Mouse (Mus musculus) heart, embryonic 12.5 days (tissue): ENCODE results near the gene Rassf1. TPM values are rescaled to one million over a fixed set of nuclear protein-coding genes. Genes with fewer than 3 reads are reported as not detected.

Experiments
- ATAC-seq: fragments of 200-750 bp; cut with Nextera tagmentation; 2 replicates; pipeline ENCODE4 v1.8.0; 2017; ENCODE audit warnings: moderate TSS enrichment, moderate library complexity; ENCODE audit not compliant: insufficient number of reproducible peaks, low FRiP score
- H3K27ac ChIP-seq: fragments of 300-500 bp; sonication (generic); 2 replicates; pipeline ENCODE4 v1.5.1; 2016; ENCODE audit warnings: mild to moderate bottlenecking, moderate library complexity; ENCODE audit not compliant: poor library complexity, severe bottlenecking
- H3K27me3 ChIP-seq: fragments of 300-500 bp; sonication (generic); replicated peaks from 2 replicates; pipeline ENCODE4 v1.6.1; 2016; ENCODE audit warnings: mild to moderate bottlenecking, moderate library complexity
- H3K36me3 ChIP-seq: fragments of 300-500 bp; sonication (generic); 2 replicates; pipeline ENCODE4 v1.6.1; 2016; ENCODE audit warnings: mild to moderate bottlenecking, moderate library complexity
- H3K4me1 ChIP-seq: fragments of 300-500 bp; sonication (generic); replicated peaks from 2 replicates; pipeline ENCODE4 v1.6.1; 2016; ENCODE audit warnings: mild to moderate bottlenecking
- H3K4me2 ChIP-seq: fragments of 300-500 bp; sonication (generic); 2 replicates; pipeline ENCODE4 v1.6.1; 2016; ENCODE audit warnings: mild to moderate bottlenecking, moderate library complexity
- H3K4me3 ChIP-seq: fragments of 300-500 bp; sonication (generic); 2 replicates; pipeline ENCODE4 v1.5.1; 2016; ENCODE audit warnings: mild to moderate bottlenecking
- H3K9ac ChIP-seq: fragments of 300-500 bp; sonication (generic); 2 replicates; pipeline ENCODE4 v1.6.1; 2016; ENCODE audit warnings: mild to moderate bottlenecking, moderate library complexity
- H3K9me3 ChIP-seq: fragments of 300-500 bp; sonication (generic); replicated peaks from 2 replicates; pipeline ENCODE4 v1.6.1; 2016; ENCODE audit warnings: mild to moderate bottlenecking, moderate library complexity
- WGBS: fragments of 180-500 bp; shearing (Covaris S2); methylation state at CpG from one replicate; pipeline ENCODE4 v1.1.7; 2016; 5-methylcytosine and 5-hydroxymethylcytosine counted together
- polyA plus RNA-seq: library from polyadenylated mRNA; unstranded; fragments of >200 nt; fragmentation: Nextera tagmentation; extraction: Ambion mirVana; gene quantifications from 2 replicates; pipeline ENCODE4 v1.2.1, GENCODE M21; 2016

Gene Rassf1
- polyA plus RNA-seq, 1 experiment from 2014 or later, result 48.2 TPM

GRCm38 (mm10) chr9:107521711-107522399, 29.5 kb upstream of the Rassf1 start:
- Histone ChIP-seq H3K9me3 (no peaks in the 10 kb centered on the region), H3K36me3 (peaks cover 4% of the 10 kb centered on the region; the same call in 1 of the 2 replicates), H3K4me3 (peak overlapping the region; percentile 14; the same call in 1 of the 2 replicates), H3K27me3 (peaks cover 29% of the 10 kb centered on the region), H3K4me2 (peak overlapping the region; percentile 59), H3K4me1 (peaks cover 35% of the 10 kb centered on the region), H3K27ac (peak overlapping the region; percentile 50), H3K9ac (0 out of 2 replicates have a peak overlapping the region, but pooled peaks have one; percentile 1)
- 25% methylated on average over 25 of the region's 25 CpGs for WGBS
- ATAC-seq, result peak; percentile 59

GRCm38 (mm10) chr9:107522400-107522711, 29.0 kb upstream of the Rassf1 start:
- Histone ChIP-seq H3K9ac (0 out of 2 replicates have a peak overlapping the region, but pooled peaks have one; percentile 1), H3K4me2 (peak overlapping the region; percentile 59), H3K27ac (peak overlapping the region; percentile 39; the same call in 1 of the 2 replicates), H3K4me1 (peaks cover 36% of the 10 kb centered on the region), H3K4me3 (no peak overlapping the region), H3K27me3 (peaks cover 33% of the 10 kb centered on the region), H3K36me3 (peaks cover 4% of the 10 kb centered on the region; the same call in 1 of the 2 replicates), H3K9me3 (no peaks in the 10 kb centered on the region)
- 39% methylated on average over 2 of the region's 2 CpGs for WGBS
- no peak for ATAC-seq

DNA sequence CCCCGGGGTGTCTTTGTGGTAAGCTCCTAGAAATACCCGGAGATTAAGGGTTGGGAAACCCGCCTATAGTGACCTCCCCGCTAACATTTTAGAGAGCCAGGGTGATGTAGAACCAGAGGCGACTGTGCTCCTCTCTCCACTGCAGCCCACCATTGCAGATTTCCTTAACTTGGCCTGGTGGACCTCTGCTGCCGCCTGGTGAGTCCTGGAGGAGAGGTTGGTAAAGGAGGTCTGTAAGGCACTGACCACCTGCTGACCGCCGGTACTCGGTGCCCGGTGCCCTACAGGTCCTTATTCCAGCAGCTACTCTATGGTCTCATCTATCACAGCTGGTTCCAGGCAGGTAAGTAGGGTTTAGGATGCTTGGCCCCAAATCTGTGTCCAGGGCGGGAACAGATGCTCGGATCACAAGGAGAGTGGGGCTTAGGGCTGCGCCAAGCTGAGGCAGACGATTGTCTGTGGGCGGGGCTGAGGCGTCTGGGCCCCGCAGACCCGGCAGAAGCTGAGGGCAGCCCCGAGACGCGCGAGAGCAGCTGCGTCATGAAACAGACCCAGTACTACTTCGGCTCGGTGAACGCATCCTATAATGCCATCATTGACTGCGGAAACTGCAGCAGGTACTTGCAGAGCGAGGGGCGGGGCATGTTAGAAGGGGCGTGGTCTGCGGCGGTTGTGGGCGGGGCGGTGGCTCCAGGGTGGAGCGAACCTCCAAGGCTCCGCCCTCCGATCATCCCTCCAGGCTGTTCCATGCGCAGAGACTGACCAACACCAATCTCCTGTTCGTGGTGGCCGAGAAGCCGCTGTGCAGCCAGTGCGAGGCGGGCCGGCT, 24.9 kb upstream of the Rassf1 start:
- H3K4me1 ChIP-seq, result peaks cover 35% of the 10 kb centered on the region
- H3K27ac ChIP-seq, result no peak overlapping the region
- H3K9me3 ChIP-seq, result no peaks in the 10 kb centered on the region
- peak overlapping the region; percentile 43 for H3K4me3 ChIP-seq
- H3K27me3 ChIP-seq, result peaks cover 43% of the 10 kb centered on the region
- 13% methylated on average over 44 of the region's 44 CpGs for WGBS
- peak overlapping the region; percentile 52 for H3K9ac ChIP-seq
- H3K4me2 ChIP-seq, result peak overlapping the region; percentile 75
- peaks cover 4% of the 10 kb centered on the region; the same call in 1 of the 2 replicates for H3K36me3 ChIP-seq
- peak; percentile 66 for ATAC-seq

- Histone ChIP-seq H3K27ac (peak within 1 kb of the TSS; percentile 73), H3K4me3 (peak within 1 kb of the TSS; percentile 79), H3K9ac (peak within 1 kb of the TSS; percentile 92), H3K9me3 (no peaks in the 10 kb centered on the region), H3K36me3 (peaks cover 24% of the 10 kb centered on the region), H3K4me2 (peak within 1 kb of the TSS; percentile 91), H3K4me1 (peaks cover 25% of the 10 kb centered on the region), H3K27me3 (no peaks in the 10 kb centered on the region)
- ATAC-seq, result peak; percentile 98
- under 1% methylated on average over 45 of the region's 48 CpGs for WGBS
These were observed 17.5 kb upstream of the Rassf1 start, which contains the start of gene Tmem115 for GRCm38 (mm10) chr9:107533791-107534407. Tmem115 (plus strand) TSS chr9:107533945.

- no peaks in the 10 kb centered on the region for H3K27me3 ChIP-seq
- peak overlapping the region; percentile 92 for H3K9ac ChIP-seq
- ATAC-seq, result peak; percentile 17
- peak overlapping the region; percentile 91 for H3K4me2 ChIP-seq
- no peaks in the 10 kb centered on the region for H3K9me3 ChIP-seq
- peaks cover 25% of the 10 kb centered on the region for H3K4me1 ChIP-seq
- H3K27ac ChIP-seq, result peak overlapping the region; percentile 73
- peak overlapping the region; percentile 79 for H3K4me3 ChIP-seq
- peaks cover 31% of the 10 kb centered on the region for H3K36me3 ChIP-seq
- 0% methylated on average over 40 of the region's 40 CpGs for WGBS
These were observed 16.8 kb upstream of the Rassf1 start for GRCm38 (mm10) chr9:107534408-107535202.

DNA sequence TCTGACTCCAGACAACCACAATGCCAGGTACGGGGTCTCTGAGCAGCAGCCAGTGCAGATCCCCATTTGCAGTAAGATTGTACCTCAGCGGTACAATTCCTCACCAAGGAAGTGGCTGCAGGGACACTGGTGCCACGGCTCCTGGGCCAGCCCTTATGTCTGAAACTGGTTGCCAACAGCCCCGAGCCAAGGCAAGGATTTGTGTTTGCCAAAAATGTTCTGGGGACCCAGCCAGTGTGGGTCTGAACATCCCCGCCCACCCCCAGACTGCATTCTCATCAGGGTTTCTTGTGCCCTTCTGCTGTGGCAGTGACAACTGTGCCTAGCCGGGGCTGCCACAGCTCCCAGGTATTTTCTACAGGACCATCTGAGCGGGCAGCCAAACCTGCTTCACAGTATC, 13.1 kb upstream of the Rassf1 start:
- peaks cover 42% of the 10 kb centered on the region for H3K4me1 ChIP-seq
- WGBS, result 92% methylated on average over 7 of the region's 7 CpGs
- H3K4me2 ChIP-seq, result no peak overlapping the region
- no peak overlapping the region for H3K4me3 ChIP-seq
- no peaks in the 10 kb centered on the region for H3K27me3 ChIP-seq
- no peak overlapping the region for H3K27ac ChIP-seq
- no peak overlapping the region for H3K9ac ChIP-seq
- no peaks in the 10 kb centered on the region for H3K9me3 ChIP-seq
- ATAC-seq, result no peak
- H3K36me3 ChIP-seq, result peaks cover 37% of the 10 kb centered on the region

- Histone ChIP-seq H3K36me3 (peaks cover 41% of the 10 kb centered on the region), H3K4me2 (no peak overlapping the region), H3K9me3 (no peaks in the 10 kb centered on the region), H3K27me3 (no peaks in the 10 kb centered on the region), H3K4me1 (peaks cover 42% of the 10 kb centered on the region), H3K4me3 (no peak overlapping the region), H3K9ac (no peak overlapping the region), H3K27ac (no peak overlapping the region)
- WGBS, result 92% methylated on average over 3 of the region's 3 CpGs
- no peak for ATAC-seq
These were observed 12.6 kb upstream of the Rassf1 start for GRCm38 (mm10) chr9:107538711-107539110.

GRCm38 (mm10) chr9:107539940-107540339, 11.4 kb upstream of the Rassf1 start:
- H3K4me1 ChIP-seq, result peaks cover 42% of the 10 kb centered on the region
- WGBS, result 92% methylated on average over 8 of the region's 8 CpGs

GRCm38 (mm10) chr9:107540420-107540819, 10.9 kb upstream of the Rassf1 start:
- H3K27me3 ChIP-seq, result no peaks in the 10 kb centered on the region
- no peak overlapping the region for H3K4me2 ChIP-seq
- no peak overlapping the region for H3K4me3 ChIP-seq
- H3K9ac ChIP-seq, result no peak overlapping the region
- H3K27ac ChIP-seq, result no peak overlapping the region
- no peaks in the 10 kb centered on the region for H3K9me3 ChIP-seq
- H3K4me1 ChIP-seq, result peaks cover 38% of the 10 kb centered on the region
- WGBS, result 66% methylated on average over 4 of the region's 4 CpGs
- ATAC-seq, result no peak
- H3K36me3 ChIP-seq, result peaks cover 57% of the 10 kb centered on the region

More at GRCm38 (mm10) chr9:107539940-107540339, 11.4 kb upstream of the Rassf1 start:
- Histone ChIP-seq H3K27ac (no peak overlapping the region), H3K27me3 (no peaks in the 10 kb centered on the region), H3K4me2 (no peak overlapping the region), H3K36me3 (peaks cover 53% of the 10 kb centered on the region), H3K4me3 (no peak overlapping the region), H3K9me3 (no peaks in the 10 kb centered on the region), H3K9ac (no peak overlapping the region)
- no peak for ATAC-seq

DNA sequence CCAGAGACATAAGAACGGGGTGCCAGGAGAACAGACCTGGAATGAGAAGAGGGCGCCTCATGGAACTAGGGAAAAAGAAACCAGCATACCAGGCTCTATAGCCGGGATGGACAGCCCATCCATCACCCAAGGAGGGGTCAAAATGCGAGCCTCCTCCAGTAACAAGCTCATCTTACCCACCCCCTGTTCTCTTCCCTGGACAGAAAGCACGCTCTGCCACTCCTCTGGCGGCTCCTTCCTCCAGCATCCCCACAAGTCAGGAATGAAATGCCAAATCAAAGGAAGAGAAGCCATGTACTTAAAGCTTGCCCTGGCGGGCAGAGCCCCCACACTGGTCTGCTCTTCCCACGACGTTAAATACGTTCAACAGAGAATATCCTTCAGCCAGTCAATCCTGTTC, 10.3 kb upstream of the Rassf1 start:
- 27% methylated on average over 10 of the region's 10 CpGs for WGBS
- Histone ChIP-seq H3K9me3 (no peaks in the 10 kb centered on the region), H3K4me2 (peak overlapping the region; percentile 93), H3K36me3 (peaks cover 57% of the 10 kb centered on the region), H3K4me1 (peaks cover 33% of the 10 kb centered on the region), H3K9ac (peak overlapping the region; percentile 86; the same call in 1 of the 2 replicates), H3K4me3 (peak overlapping the region; percentile 74), H3K27ac (no peak overlapping the region), H3K27me3 (no peaks in the 10 kb centered on the region)
- ATAC-seq, result no peak
